Mouse (Mus musculus): ENCODE results near the gene Piwil1. TPM values are rescaled to one million over a fixed set of nuclear protein-coding genes. Genes with fewer than 3 reads are reported as not detected.

Piwil1 gene
- polyA plus RNA-seq (2017; shearing (Covaris generic)): not detected

GRCm38 (mm10) chr5:128702224-128702623, at the start of gene Piwil1:
Piwil1 (plus strand) TSS chr5:128702524.

Other genes starting within 250 kb of the Piwil1 start
- gene Fzd10, start 101.7 kb upstream of the Piwil1 start, polyA plus RNA-seq (2017; shearing (Covaris generic)): not detected

Data from CD4-positive, CD25-positive, alpha-beta regulatory T cell, adult 9 weeks (primary cell).